Mouse (Mus musculus): Measurements from ENCODE around the gene Slc35f1. TPM values are rescaled to one million over a fixed set of nuclear protein-coding genes. Genes with fewer than 3 reads are reported as not detected.

Slc35f1 gene
- total RNA-seq, 2 experiments from 2014 or later, result 46.3 to 46.6 TPM

DNA sequence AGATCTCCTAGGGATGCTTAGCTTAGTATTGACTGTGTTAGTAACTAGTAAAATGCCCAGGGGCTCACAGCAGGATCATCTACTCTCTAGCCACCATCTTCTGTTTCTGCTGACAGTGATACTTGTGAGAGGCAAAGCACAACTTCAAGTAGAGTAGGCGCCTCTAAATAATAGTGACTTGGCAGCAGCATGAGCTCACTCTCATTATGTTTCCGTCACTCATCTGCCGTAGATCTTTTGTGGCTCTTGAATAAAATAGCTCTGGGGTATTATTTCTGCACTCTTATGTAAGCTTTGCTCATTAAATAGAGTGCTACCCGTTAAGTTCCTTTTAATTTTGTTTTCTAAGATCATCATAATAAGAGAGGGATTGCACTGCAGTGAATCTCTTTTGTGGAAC lies 107.1 kb downstream of the Slc35f1 start:
- no peak for TF ChIP-seq CTCF (IDR thresholded peaks at IDR 0.05)
- Histone ChIP-seq H3K27ac (no peak overlapping the region; the same call in 1 of the 2 replicates), H3K4me3 (no peak overlapping the region)
- DNase-seq (ENCODE audit: extremely low spot score in 1 of 2, low spot score in 2 of 2), result no peak
- intact Hi-C loops (cut with DNase I), result no loop called here

DNA sequence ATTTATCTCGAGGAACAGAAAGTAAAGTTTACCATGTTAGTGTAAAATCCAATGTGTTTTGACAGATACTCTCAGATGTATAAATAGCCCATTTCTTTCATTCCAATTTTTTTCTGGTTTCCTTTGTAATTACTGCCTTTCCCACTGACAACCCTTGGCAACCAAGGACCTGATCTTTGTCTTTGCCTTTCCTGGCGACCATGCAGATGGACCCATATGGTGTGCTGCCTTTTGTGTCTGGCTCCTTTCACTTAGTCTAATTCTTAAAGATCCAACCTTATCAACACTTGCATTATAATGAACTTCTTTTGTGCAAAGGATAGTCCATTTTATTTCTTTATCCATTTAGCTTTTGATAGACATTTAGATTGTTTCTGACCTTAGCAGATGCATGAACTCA lies 117.5 kb downstream of the Slc35f1 start:
- intact Hi-C loops (cut with DNase I), result no loop called here
- TF ChIP-seq CTCF (IDR thresholded peaks at IDR 0.05), result no peak
- no peak overlapping the region for H3K27ac ChIP-seq
- H3K4me3 ChIP-seq, result no peak overlapping the region
- no peak for DNase-seq (ENCODE audit: extremely low spot score in 1 of 2, low spot score in 2 of 2)

DNA sequence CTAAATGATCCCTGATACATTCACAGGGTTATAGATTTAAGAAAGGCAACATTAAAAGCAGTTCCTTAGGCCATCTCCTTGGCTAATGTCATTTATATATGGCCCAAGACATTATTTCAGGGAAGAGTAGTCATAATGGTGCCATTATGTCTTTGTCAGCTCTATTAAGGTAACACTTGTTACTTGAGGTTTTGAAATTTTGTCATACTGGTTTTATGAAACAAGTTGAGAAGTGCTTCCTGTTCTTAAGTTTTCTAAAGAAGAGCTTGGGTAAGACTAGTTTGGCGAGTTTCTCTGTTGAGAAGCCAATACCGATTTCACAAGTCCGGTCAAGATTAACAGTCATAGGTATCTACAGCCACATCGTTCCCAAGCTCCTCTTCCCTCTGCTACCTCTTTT lies 122.5 kb downstream of the Slc35f1 start:
- Histone ChIP-seq H3K27ac (no peak overlapping the region), H3K4me3 (no peak overlapping the region)
- TF ChIP-seq CTCF (IDR thresholded peaks at IDR 0.05), result no peak
- no peak for DNase-seq (ENCODE audit: extremely low spot score in 1 of 2, low spot score in 2 of 2)
- intact Hi-C loops (cut with DNase I), result no loop called here

DNA sequence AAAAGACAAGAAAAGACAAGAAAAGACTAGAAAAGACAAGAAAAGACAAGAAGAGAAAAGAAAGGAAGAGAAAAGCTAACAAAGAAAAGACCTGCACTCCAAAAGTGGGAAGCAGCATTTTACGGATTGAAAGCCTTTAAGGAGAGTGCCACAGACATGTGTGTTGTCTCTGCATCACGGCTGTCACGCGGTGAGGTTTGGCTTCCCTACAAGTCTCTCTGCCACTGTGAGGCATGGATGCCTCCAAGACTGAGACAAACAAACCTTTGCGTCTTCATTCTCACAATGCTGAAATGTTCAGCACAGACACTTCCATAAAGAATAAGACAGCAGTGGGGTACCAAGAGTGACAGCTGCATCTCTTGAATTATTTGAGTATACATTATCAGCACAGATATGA lies 124.0 kb downstream of the Slc35f1 start:
- no peak for TF ChIP-seq CTCF (IDR thresholded peaks at IDR 0.05)
- Histone ChIP-seq H3K4me3 (no peak overlapping the region), H3K27ac (no peak overlapping the region)
- intact Hi-C loops (cut with DNase I), result no loop called here
- no peak for DNase-seq (ENCODE audit: extremely low spot score in 1 of 2, low spot score in 2 of 2)

DNA sequence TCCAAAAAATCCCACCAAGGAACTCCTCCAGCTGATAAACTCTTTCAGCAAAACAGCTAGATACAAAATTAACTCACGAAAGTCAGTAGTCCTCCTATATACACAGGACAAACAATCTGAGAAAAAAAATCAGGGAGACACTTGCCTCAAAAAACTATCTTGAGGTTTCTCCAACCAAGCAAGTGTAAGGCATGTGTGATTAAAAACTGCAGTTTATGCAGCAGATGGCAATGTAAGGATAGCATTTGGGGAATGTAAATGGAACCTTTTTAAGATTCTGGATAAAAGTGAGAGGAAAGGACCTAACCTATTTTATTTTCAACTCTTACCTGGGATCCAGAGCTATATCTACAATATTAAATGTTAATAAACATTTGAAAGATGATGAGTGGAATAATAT lies 129.3 kb downstream of the Slc35f1 start:
- no peak for DNase-seq (ENCODE audit: extremely low spot score in 1 of 2, low spot score in 2 of 2)
- intact Hi-C loops (cut with DNase I), result no loop called here
- H3K4me3 ChIP-seq, result no peak overlapping the region
- peak overlapping the region; percentile 58; the same call in 1 of the 2 replicates for H3K27ac ChIP-seq
- TF ChIP-seq CTCF (IDR thresholded peaks at IDR 0.05), result peak; percentile 5

DNA sequence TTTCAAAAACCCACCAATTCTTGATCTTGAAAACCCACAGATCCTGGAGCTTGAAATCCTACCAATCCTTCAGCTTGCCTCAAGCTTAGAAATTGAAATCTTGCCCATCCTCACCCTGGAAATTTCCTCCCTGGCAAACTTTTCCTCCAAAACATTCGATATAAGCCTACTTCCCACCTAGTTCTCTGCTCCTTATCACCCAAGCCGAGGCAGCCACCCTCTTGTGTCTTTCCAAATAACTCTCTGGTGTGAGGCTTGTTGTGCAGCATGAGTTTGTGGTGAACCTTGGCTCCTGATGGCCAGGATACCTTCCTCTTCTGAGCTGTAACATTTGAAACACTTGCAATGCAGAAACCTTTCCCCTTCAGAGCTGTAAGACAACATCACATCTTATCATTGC lies 132.6 kb downstream of the Slc35f1 start:
- H3K27ac ChIP-seq, result peak overlapping the region; percentile 28; the same call in 1 of the 2 replicates
- TF ChIP-seq CTCF (IDR thresholded peaks at IDR 0.05), result no peak
- intact Hi-C loops (cut with DNase I), result no loop called here
- H3K4me3 ChIP-seq, result no peak overlapping the region
- no peak for DNase-seq (ENCODE audit: extremely low spot score in 1 of 2, low spot score in 2 of 2)

DNA sequence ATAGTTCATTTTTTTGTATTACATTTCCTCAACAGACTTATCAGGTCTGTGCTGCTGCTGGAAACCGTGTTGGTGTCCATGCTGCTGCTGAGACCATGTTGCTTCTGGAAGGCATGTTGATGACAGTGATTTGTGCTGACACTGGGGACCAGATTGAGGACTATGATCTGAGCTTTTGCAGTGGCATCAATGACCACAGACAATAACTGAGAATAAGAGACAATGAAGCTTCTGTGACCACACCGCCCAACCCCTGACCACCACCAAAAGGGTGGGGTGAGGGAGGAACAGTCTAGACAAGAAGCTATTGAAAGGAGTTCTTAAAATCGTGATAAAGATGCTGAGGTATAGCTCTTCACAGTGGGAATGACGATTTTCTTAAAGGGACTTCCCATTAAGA lies 135.4 kb downstream of the Slc35f1 start:
- no peak overlapping the region for H3K4me3 ChIP-seq
- no peak for DNase-seq (ENCODE audit: extremely low spot score in 1 of 2, low spot score in 2 of 2)
- H3K27ac ChIP-seq, result no peak overlapping the region
- intact Hi-C loops (cut with DNase I), result no loop called here
- no peak for TF ChIP-seq CTCF (IDR thresholded peaks at IDR 0.05)

DNA sequence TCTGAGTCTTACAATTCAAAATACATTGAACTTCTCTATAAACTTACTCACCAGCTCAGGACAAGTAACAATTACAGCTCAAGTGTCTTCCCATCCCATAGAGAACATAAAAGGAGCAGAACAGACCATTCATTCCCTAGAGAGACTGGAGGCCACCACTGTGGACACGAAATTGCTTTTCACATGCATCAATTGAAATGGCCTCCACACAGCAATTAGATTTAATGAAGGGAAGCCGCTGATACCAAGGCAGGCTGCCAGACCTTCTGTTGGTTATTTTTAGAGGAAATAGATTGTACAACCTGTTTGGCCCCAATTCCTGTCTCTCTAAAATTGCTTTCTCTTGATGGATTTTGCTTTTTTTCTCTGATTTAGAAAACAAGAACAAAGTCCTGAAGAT lies 150.5 kb downstream of the Slc35f1 start:
- no peak for TF ChIP-seq CTCF (IDR thresholded peaks at IDR 0.05)
- no peak for DNase-seq (ENCODE audit: extremely low spot score in 1 of 2, low spot score in 2 of 2)
- intact Hi-C loops (cut with DNase I), result no loop called here
- Histone ChIP-seq H3K27ac (no peak overlapping the region), H3K4me3 (no peak overlapping the region)

DNA sequence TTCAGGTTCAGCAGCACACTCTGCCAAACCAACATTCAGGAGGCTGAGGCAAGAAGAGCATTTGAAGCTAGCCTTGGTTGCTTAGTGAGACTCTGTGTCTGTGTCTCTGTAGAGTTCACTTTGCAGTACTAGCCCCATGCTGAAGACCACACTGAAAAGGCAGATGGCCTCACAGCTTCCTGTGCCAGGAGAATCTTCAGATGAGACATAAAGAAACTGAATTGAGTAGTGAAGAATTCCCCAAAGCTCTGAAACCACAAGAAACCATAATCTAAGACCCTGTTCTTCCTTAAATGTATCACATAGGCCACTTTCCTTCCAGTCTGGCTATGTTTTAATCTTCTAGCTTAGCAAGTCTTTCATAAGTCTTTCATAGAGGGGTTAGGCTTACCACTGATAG lies 161.7 kb downstream of the Slc35f1 start:
- no peak for DNase-seq (ENCODE audit: extremely low spot score in 1 of 2, low spot score in 2 of 2)
- intact Hi-C loops (cut with DNase I), result no loop called here
- H3K27ac ChIP-seq, result no peak overlapping the region
- no peak overlapping the region for H3K4me3 ChIP-seq
- no peak for TF ChIP-seq CTCF (IDR thresholded peaks at IDR 0.05)

DNA sequence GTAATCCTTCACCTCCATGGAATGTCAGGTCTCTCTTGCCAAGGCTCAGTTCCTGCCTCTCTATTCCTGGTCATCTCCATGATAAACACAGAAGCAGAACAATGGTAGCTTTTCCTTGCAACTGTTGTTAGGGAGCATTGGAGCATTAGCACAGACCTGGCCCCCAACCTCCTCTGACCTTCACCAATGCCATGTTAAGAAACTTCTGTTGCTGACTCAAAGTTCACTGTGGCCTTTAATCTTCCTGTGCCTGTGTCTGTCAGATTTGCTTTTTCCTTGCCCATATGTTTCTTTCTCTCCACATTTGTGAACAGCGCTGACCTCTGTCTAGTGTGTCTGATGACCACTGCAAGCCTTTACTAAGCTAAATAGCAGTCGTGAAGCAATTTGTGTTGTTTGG lies 170.5 kb downstream of the Slc35f1 start:
- intact Hi-C loops (cut with DNase I), result no loop called here

DNA sequence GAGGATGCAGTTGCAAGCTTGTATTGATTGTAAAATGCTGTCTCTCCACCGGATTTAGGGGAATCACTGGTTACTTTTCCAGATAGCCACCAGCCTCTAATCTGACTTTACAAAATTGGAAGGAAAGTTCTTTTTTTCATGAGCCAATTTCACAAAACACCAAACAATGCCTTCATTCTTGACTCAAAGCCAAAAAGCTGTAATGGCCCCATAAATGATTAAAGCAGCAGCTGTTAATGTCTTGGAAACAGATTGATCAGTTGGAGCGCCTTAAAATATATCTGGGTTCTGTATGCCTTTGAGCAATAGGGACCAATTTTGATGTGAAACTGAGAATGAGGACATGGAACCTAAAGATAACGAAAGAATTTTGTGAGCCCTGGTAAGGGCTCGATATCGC lies 174.6 kb downstream of the Slc35f1 start:
- H3K27ac ChIP-seq, result no peak overlapping the region
- DNase-seq (ENCODE audit: extremely low spot score in 1 of 2, low spot score in 2 of 2), result no peak
- H3K4me3 ChIP-seq, result no peak overlapping the region
- TF ChIP-seq CTCF (IDR thresholded peaks at IDR 0.05), result no peak
- intact Hi-C loops (cut with DNase I), result no loop called here

More for the DNA sequence above, 170.5 kb downstream of the Slc35f1 start:
- Histone ChIP-seq H3K27ac (no peak overlapping the region), H3K4me3 (no peak overlapping the region)
- no peak for TF ChIP-seq CTCF (IDR thresholded peaks at IDR 0.05)
- no peak for DNase-seq (ENCODE audit: extremely low spot score in 1 of 2, low spot score in 2 of 2)

DNA sequence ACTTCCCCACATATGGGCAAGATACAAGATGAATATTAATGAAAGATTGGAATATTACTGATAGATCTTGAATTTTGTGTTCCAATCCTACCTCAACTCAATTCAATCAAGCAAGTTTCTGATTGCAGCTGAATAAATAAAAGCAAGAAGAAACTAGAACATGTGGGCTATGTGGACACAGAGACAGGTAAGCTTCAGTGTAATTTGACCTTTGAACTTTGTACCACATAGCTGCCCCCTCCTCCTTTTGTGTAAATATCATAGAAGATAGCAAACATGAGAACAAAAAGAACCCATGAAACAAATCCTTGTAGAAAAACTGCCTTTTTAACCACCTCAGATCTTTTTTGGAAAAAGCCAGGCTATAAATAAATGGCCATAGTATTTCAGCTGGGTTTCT lies 180.8 kb downstream of the Slc35f1 start:
- DNase-seq (ENCODE audit: extremely low spot score in 1 of 2, low spot score in 2 of 2), result no peak
- intact Hi-C loops (cut with DNase I), result no loop called here
- Histone ChIP-seq H3K27ac (no peak overlapping the region), H3K4me3 (no peak overlapping the region)
- TF ChIP-seq CTCF (IDR thresholded peaks at IDR 0.05), result no peak

DNA sequence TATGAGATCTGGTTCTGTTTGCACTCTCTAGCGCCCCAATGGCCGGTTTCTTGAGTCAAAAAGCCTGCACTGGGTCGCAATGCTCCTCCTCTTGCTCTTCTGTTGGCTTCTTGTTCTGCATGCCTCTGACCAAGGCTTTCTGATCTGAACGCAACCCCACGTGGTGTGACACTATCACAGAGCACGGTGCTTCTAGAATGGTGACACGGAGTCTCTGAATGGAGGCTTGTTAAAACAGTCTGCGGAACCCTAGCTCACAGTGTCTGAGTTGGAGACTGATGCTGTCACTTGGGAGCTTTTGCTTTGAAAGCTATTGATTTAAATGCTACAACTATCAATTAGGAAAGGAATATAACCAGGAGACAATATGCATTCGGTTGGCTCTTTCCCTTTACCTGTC lies 183.8 kb downstream of the Slc35f1 start:
- Histone ChIP-seq H3K27ac (no peak overlapping the region), H3K4me3 (no peak overlapping the region)
- no peak for TF ChIP-seq CTCF (IDR thresholded peaks at IDR 0.05)
- intact Hi-C loops (cut with DNase I), result no loop called here
- DNase-seq (ENCODE audit: extremely low spot score in 1 of 2, low spot score in 2 of 2), result no peak

DNA sequence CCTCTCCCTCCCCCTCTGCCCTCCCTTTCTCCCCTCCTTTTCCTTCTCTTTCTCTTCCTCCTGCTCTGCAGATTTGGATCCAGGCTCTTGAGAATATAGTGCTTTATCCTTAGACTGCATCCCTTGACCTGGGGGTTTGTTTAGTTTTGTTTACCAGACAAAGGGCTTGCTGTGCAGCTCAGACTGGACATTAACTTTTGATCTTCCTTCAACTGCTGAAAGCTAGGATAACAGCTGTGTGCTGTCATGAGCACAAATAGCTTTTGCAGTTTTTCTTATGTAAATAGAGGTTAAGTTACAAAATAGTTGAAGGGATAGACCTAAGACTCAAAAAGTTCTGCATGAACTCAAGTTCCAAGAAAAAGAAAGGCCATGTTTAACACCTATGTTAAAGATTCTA lies 184.4 kb downstream of the Slc35f1 start:
- no peak for DNase-seq (ENCODE audit: extremely low spot score in 1 of 2, low spot score in 2 of 2)
- intact Hi-C loops (cut with DNase I), result no loop called here
- no peak overlapping the region for H3K4me3 ChIP-seq
- TF ChIP-seq CTCF (IDR thresholded peaks at IDR 0.05), result no peak
- H3K27ac ChIP-seq, result no peak overlapping the region
